Mouse (Mus musculus) megakaryocyte, embryonic 14.5 days (primary cell): Measurements from ENCODE around the gene Mgat4d. TPM values are rescaled to one million over a fixed set of nuclear protein-coding genes. Genes with fewer than 3 reads are reported as not detected.
A peak's percentile ranks its signal among the peaks of the same experiment; 100 is the strongest.
"Not testable (repeated sequence)": the region's sequence is repeated elsewhere in the genome, so short reads cannot be mapped to it uniquely, and the experiment has no call there.

Source experiments
- H3K27me3 ChIP-seq: replicated peaks from 2 replicates; pipeline ENCODE3; 2012; ENCODE audit warnings: inconsistent platforms
- H3K36me3 ChIP-seq: replicated peaks from 2 replicates; pipeline ENCODE3; 2012; ENCODE audit warnings: low read length, inconsistent platforms, mixed read lengths
- H3K4me1 ChIP-seq: 2 replicates; pipeline ENCODE4 v1.6.1; 2012; ENCODE audit warnings: inconsistent platforms
- H3K4me3 ChIP-seq: replicated peaks from 2 replicates; pipeline ENCODE3; 2012; ENCODE audit warnings: moderate library complexity, mild to moderate bottlenecking, inconsistent platforms
- H3K9me3 ChIP-seq: 2 replicates; pipeline ENCODE4 v1.6.1; 2012; ENCODE audit warnings: inconsistent platforms
- FLI1 ChIP-seq: IDR thresholded peaks from 2 replicates; pipeline ENCODE4 v1.6.1; 2012; ENCODE audit warnings: low read length, inconsistent platforms, mixed read lengths
- GATA1 ChIP-seq: IDR thresholded peaks from 3 replicates; pipeline ENCODE4 v1.6.1; 2012; ENCODE audit warnings: mixed read lengths, low read length, inconsistent platforms, borderline replicate concordance
- polyA plus RNA-seq: library from polyadenylated mRNA; stranded (reverse); fragments of >175 nt; gene quantifications from 2 replicates; pipeline ENCODE4 v1.2.3, GENCODE M21; 2012; ENCODE audit warnings: low replicate concordance; ENCODE audit not compliant: insufficient read depth

The Mgat4d gene
- polyA plus RNA-seq, 1 experiment: not detected

- H3K4me3 ChIP-seq: no peak overlapping the region
- H3K36me3 ChIP-seq: no peaks in the 10 kb centered on the region
- H3K9me3 ChIP-seq: no peaks in the 10 kb centered on the region
These were observed 69.7 kb downstream of the Mgat4d start for GRCm38 (mm10) chr8:83417970-83418369.

GRCm38 (mm10) chr8:83418805-83419516, 70.7 kb downstream of the Mgat4d start:
- no peaks in the 10 kb centered on the region for H3K9me3 ChIP-seq
- TF ChIP-seq FLI1 (no peak), GATA1 (no peak)
- peaks cover 13% of the 10 kb centered on the region for H3K27me3 ChIP-seq
- no peaks in the 10 kb centered on the region for H3K4me1 ChIP-seq
- H3K36me3 ChIP-seq: no peaks in the 10 kb centered on the region
- H3K4me3 ChIP-seq: no peak overlapping the region

More at GRCm38 (mm10) chr8:83417970-83418369, 69.7 kb downstream of the Mgat4d start:
- TF ChIP-seq FLI1: no peak
- no peak for TF ChIP-seq GATA1
- peaks cover 13% of the 10 kb centered on the region for H3K27me3 ChIP-seq
- H3K4me1 ChIP-seq: no peaks in the 10 kb centered on the region

DNA sequence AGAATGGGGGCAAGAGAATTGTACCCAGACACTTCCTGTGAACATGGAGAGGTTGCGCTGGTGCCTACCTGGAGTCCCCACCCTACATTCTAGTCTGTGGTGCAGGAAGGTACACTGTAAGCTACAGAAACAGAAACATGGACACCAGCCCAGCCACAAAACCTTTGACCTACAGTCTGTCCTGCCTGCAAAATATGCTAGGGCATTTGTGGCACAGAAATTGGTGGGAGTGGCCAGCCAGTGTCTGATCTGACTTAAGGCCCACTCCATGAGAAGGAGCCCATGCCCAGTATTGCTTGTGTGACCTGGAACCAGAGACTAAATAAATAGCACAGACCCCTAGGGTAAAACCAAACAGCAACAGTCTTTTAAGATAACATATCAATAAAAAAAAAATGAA, 73.1 kb downstream of the Mgat4d start:
- H3K9me3 ChIP-seq: no peaks in the 10 kb centered on the region
- no peak overlapping the region for H3K4me3 ChIP-seq
- H3K36me3 ChIP-seq: no peaks in the 10 kb centered on the region
- peaks cover 17% of the 10 kb centered on the region for H3K27me3 ChIP-seq
- TF ChIP-seq GATA1 (no peak), FLI1 (no peak)
- no peaks in the 10 kb centered on the region; the same call in 1 of the 2 replicates for H3K4me1 ChIP-seq

DNA sequence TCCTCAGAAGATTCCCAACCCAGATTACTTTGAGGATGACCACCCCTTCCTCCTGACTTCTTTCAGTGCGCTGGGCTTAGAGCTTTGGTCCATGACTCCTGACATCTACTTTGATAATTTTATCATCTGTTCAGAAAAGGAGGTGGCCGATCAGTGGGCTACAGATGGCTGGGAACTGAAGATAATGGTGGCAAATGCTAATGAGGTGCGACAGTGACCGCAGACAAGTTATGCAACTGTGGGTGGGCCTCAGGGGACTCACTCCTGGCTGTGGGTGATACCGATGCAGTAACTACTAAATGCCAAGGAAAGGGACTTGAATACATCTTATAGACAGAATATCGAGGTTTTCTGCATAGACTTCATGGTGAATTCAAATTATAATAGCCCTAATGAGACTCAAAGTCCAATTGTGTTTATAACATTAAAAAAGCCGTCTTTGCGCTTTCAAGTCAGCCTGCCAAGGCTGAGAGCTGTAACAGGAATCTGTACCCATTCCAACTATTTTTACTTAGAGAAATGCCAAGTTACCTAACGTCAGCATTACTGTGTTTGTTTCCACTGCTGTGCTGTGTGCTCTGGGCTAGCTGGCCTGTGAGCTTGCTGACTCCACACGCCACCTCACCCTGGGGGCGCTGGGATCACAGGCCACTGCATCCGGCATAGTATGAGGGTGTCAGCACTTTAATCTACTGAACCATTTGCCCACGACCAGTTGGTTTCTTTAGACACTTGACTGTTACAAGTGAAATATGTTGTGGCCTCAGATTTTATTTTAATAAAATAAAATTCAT, 75.0 kb downstream of the Mgat4d start:
- Histone ChIP-seq H3K27me3 (peaks cover 15% of the 10 kb centered on the region), H3K4me3 (no peak overlapping the region), H3K9me3 (no peaks in the 10 kb centered on the region), H3K36me3 (no peaks in the 10 kb centered on the region), H3K4me1 (no peaks in the 10 kb centered on the region; the same call in 1 of the 2 replicates)
- no peak for TF ChIP-seq FLI1
- TF ChIP-seq GATA1: no peak

- no peaks in the 10 kb centered on the region for H3K9me3 ChIP-seq
- H3K4me3 ChIP-seq: no peak overlapping the region
- H3K36me3 ChIP-seq: peaks cover 3% of the 10 kb centered on the region
- TF ChIP-seq FLI1: no peak
- TF ChIP-seq GATA1: no peak
- peaks cover 9% of the 10 kb centered on the region for H3K4me1 ChIP-seq
- H3K27me3 ChIP-seq: peaks cover 9% of the 10 kb centered on the region
These were observed 76.9 kb downstream of the Mgat4d start for GRCm38 (mm10) chr8:83425202-83425601.

- TF ChIP-seq GATA1 (no peak), FLI1 (no peak)
- no peaks in the 10 kb centered on the region for H3K9me3 ChIP-seq
- peaks cover 9% of the 10 kb centered on the region for H3K4me1 ChIP-seq
- H3K27me3 ChIP-seq: peaks cover 8% of the 10 kb centered on the region
- peaks cover 8% of the 10 kb centered on the region for H3K36me3 ChIP-seq
- H3K4me3 ChIP-seq: no peak overlapping the region
These were observed 78.0 kb downstream of the Mgat4d start for GRCm38 (mm10) chr8:83426104-83426759.

DNA sequence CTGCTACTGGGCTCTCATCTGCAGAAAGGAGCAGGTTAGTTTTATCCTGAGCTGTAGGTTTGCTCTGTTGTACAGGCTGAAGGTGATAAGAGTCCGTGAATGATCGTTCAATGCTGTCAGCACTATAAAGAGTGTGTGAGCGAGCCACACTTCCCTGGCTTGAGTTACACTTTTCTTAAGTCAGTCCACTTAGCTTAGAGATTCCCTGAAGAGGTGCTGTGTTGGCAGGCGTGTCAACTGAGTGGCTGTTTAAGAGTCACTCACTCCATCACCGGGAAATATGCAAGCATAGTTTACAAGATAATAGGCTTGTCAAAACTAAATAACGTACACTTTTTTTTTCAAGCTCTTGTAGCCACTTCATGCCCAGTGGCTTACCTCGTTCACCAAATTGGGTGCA, 78.7 kb downstream of the Mgat4d start:
- Histone ChIP-seq H3K4me1 (peaks cover 9% of the 10 kb centered on the region), H3K27me3 (peaks cover 6% of the 10 kb centered on the region), H3K36me3 (peaks cover 11% of the 10 kb centered on the region), H3K4me3 (no peak overlapping the region), H3K9me3 (no peaks in the 10 kb centered on the region)
- TF ChIP-seq FLI1 (no peak), GATA1 (no peak)

DNA sequence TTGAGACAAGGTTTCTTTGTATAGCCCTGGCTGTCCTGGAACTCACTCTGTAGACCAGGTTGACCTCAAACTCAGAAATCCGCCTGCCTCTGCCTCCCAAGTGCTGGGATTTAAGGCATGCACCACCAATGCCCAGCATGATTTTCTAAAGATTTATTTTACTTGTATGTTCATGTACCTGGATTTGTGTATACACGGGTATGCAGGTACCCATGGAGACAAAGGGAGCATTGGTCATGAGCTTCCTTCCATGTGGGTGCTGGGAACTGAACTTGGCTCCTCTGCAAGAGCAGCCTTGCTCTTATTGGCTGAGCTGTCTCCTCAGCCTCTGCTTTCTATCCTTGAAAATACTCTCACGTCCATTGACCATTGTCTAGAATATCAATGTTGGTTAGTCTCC, 80.3 kb downstream of the Mgat4d start:
- H3K4me3 ChIP-seq, H3K27me3 ChIP-seq, H3K9me3 ChIP-seq: not testable (repeated sequence)
- Histone ChIP-seq H3K36me3 (peaks cover 27% of the 10 kb centered on the region), H3K4me1 (peaks cover 13% of the 10 kb centered on the region)

- peaks cover 6% of the 10 kb centered on the region for H3K27me3 ChIP-seq
- H3K4me3 ChIP-seq: peak overlapping the region; percentile 51
- peaks cover 31% of the 10 kb centered on the region for H3K36me3 ChIP-seq
- H3K9me3 ChIP-seq: no peaks in the 10 kb centered on the region
- TF ChIP-seq FLI1 (no peak), GATA1 (no peak)
- peaks cover 13% of the 10 kb centered on the region for H3K4me1 ChIP-seq
These were observed 80.8 kb downstream of the Mgat4d start for GRCm38 (mm10) chr8:83429071-83429524.

Other genes starting within 250 kb of the Mgat4d start
- gene Tbc1d9, start 183.1 kb upstream of the Mgat4d start, polyA plus RNA-seq: 0.45 TPM in 1 of 2 replicates, not detected in the other
- gene Gm10645, start 182.3 kb upstream of the Mgat4d start, polyA plus RNA-seq: not detected in 2 replicates
- not detected in 2 replicates for gene Ucp1, start 58.1 kb upstream of the Mgat4d start, polyA plus RNA-seq
- 0.29 TPM in 1 of 2 replicates, not detected in the other for gene Elmod2, start 16.0 kb upstream of the Mgat4d start, polyA plus RNA-seq
- gene Clgn, start 41.4 kb downstream of the Mgat4d start, polyA plus RNA-seq: not detected in 2 replicates
- gene Scoc, start 109.9 kb downstream of the Mgat4d start, polyA plus RNA-seq: 2.9 TPM in 1 of 2 replicates, not detected in the other
- not detected in 2 replicates for gene Olfr370, start 187.3 kb downstream of the Mgat4d start, polyA plus RNA-seq
- gene Ndufb7, start 218.2 kb downstream of the Mgat4d start, polyA plus RNA-seq: 84.7 and 511 TPM in 2 replicates